Mouse (Mus musculus): ENCODE data around the gene Dock11. TPM values are rescaled to one million over a fixed set of nuclear protein-coding genes. Genes with fewer than 3 reads are reported as not detected.

Gene Dock11
- polyA plus RNA-seq, 1 experiment from 2014 or later = 13.2 TPM

- no peak for ATAC-seq (replicated peaks; ENCODE audit: low FRiP score)
- no peak overlapping the region for H3K9ac ChIP-seq
- H3K4me2 ChIP-seq = no peak overlapping the region
- no peak overlapping the region for H3K4me3 ChIP-seq (replicated peaks)
- no peaks in the 10 kb centered on the region for H3K4me1 ChIP-seq
- no peaks in the 10 kb centered on the region for H3K9me3 ChIP-seq (replicated peaks)
- no peak overlapping the region for H3K27ac ChIP-seq
- H3K36me3 ChIP-seq = no peaks in the 10 kb centered on the region
- H3K27me3 ChIP-seq = no peaks in the 10 kb centered on the region
- WGBS = 45% methylated on average over 1 of the region's 1 CpGs
These were observed 158.8 kb downstream of the Dock11 start for GRCm38 (mm10) chrX:36047451-36047850.

DNA sequence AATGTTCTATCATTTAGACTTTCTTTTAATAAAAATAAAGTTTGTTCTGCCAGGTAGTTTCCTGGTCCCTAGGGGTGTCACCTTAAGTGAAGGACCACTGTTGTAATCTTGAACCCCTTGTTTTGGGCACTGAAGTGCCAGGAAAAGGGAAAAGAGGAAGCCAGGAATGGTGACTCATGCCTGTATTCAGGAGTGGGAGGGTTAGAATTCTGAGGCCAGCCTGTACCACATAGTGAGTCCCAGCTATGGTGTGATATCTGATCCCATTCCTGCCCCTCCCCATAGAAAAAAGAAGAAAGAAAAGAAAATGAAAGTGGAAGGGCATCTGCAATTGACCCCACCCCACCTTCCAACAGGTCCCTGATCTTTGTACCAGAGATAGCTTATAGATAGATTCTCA is 161.7 kb downstream of the Dock11 start:
- Histone ChIP-seq H3K9ac (no peak overlapping the region), H3K4me2 (no peak overlapping the region), H3K27me3 (no peaks in the 10 kb centered on the region), H3K4me3 (replicated peaks) (no peak overlapping the region), H3K27ac (no peak overlapping the region), H3K9me3 (replicated peaks) (no peaks in the 10 kb centered on the region), H3K4me1 (no peaks in the 10 kb centered on the region), H3K36me3 (no peaks in the 10 kb centered on the region)
- no peak for ATAC-seq (replicated peaks; ENCODE audit: low FRiP score)

DNA sequence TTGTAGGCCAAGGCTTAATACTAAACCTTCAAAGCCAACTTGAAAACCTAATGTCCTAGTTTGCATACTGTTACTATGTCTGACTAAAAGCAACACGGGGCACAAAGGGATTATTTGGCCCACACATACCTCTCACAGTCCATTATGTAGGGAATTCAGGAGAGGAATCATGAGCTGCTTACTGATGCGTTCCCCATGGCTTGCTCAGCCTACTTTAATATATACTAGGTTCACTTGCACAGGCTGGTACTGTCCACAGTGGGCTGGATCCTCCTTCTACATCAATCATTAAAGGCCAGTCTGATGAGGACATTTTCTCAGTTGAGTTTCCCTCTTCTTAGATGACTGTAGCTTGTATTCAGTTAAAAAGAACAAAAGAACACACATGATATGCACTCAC is 185.4 kb downstream of the Dock11 start:
- H3K9ac ChIP-seq = no peak overlapping the region
- H3K27me3 ChIP-seq = no peaks in the 10 kb centered on the region
- H3K27ac ChIP-seq = no peak overlapping the region
- no peak overlapping the region for H3K4me2 ChIP-seq
- H3K4me3 ChIP-seq (replicated peaks) = no peak overlapping the region
- ATAC-seq (replicated peaks; ENCODE audit: low FRiP score) = no peak
- WGBS = 79% methylated on average over 2 of the region's 2 CpGs
- H3K36me3 ChIP-seq = no peaks in the 10 kb centered on the region
- H3K4me1 ChIP-seq = no peaks in the 10 kb centered on the region
- H3K9me3 ChIP-seq (replicated peaks) = no peaks in the 10 kb centered on the region

GRCm38 (mm10) chrX:36077164-36077563 is 188.5 kb downstream of the Dock11 start:
- no peaks in the 10 kb centered on the region for H3K9me3 ChIP-seq (replicated peaks)
- 64% methylated on average over 4 of the region's 4 CpGs for WGBS
- H3K27ac ChIP-seq = no peak overlapping the region
- H3K9ac ChIP-seq = no peak overlapping the region
- no peaks in the 10 kb centered on the region for H3K4me1 ChIP-seq
- H3K27me3 ChIP-seq = no peaks in the 10 kb centered on the region
- no peak for ATAC-seq (replicated peaks; ENCODE audit: low FRiP score)
- no peak overlapping the region for H3K4me2 ChIP-seq
- H3K4me3 ChIP-seq (replicated peaks) = no peak overlapping the region
- H3K36me3 ChIP-seq = no peaks in the 10 kb centered on the region

GRCm38 (mm10) chrX:36082917-36083316 is 194.3 kb downstream of the Dock11 start:
- H3K4me2 ChIP-seq = no peak overlapping the region
- H3K27ac ChIP-seq = no peak overlapping the region
- H3K36me3 ChIP-seq = no peaks in the 10 kb centered on the region
- no peak for ATAC-seq (replicated peaks; ENCODE audit: low FRiP score)
- H3K4me3 ChIP-seq (replicated peaks) = no peak overlapping the region
- WGBS = 80% methylated on average over 1 of the region's 1 CpGs
- H3K27me3 ChIP-seq = no peaks in the 10 kb centered on the region
- H3K9ac ChIP-seq = no peak overlapping the region
- no peaks in the 10 kb centered on the region for H3K4me1 ChIP-seq
- H3K9me3 ChIP-seq (replicated peaks) = no peaks in the 10 kb centered on the region

GRCm38 (mm10) chrX:36088464-36089256 is 200.0 kb downstream of the Dock11 start:
- Histone ChIP-seq H3K4me3 (replicated peaks) (no peak overlapping the region), H3K27ac (no peak overlapping the region), H3K4me2 (no peak overlapping the region), H3K27me3 (no peaks in the 10 kb centered on the region), H3K9ac (no peak overlapping the region), H3K36me3 (no peaks in the 10 kb centered on the region), H3K9me3 (replicated peaks) (no peaks in the 10 kb centered on the region), H3K4me1 (no peaks in the 10 kb centered on the region)
- no peak for ATAC-seq (replicated peaks; ENCODE audit: low FRiP score)
- WGBS = 87% methylated on average over 6 of the region's 6 CpGs

- 84% methylated on average over 1 of the region's 1 CpGs for WGBS
- Histone ChIP-seq H3K4me1 (no peaks in the 10 kb centered on the region), H3K36me3 (no peaks in the 10 kb centered on the region), H3K27me3 (no peaks in the 10 kb centered on the region), H3K27ac (no peak overlapping the region), H3K9me3 (replicated peaks) (no peaks in the 10 kb centered on the region), H3K4me3 (replicated peaks) (no peak overlapping the region), H3K9ac (no peak overlapping the region), H3K4me2 (no peak overlapping the region)
- no peak for ATAC-seq (replicated peaks; ENCODE audit: low FRiP score)
These were observed 212.3 kb downstream of the Dock11 start for GRCm38 (mm10) chrX:36100883-36101282.

DNA sequence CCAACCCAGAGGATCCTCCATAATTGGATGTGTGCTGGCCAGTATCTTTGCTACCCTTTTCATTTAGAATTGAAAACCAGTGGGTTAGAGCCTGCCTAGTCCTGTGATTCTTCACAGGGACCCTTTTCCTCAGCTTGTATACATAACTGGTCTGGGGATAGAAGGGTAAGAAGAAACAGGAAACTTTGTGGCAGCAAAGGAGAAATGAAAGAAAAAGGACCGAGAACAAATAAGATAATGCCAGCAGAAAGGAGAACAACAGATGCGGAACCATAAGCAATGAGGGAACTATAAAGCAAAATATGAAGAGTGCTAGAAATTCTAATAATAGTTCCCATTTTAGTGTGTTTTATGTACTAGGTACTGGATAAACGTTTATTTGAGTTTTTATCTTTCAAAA is 212.7 kb downstream of the Dock11 start:
- no peaks in the 10 kb centered on the region for H3K27me3 ChIP-seq
- no peaks in the 10 kb centered on the region for H3K4me1 ChIP-seq
- no peaks in the 10 kb centered on the region for H3K9me3 ChIP-seq (replicated peaks)
- H3K4me3 ChIP-seq (replicated peaks) = no peak overlapping the region
- no peak overlapping the region for H3K9ac ChIP-seq
- no peak overlapping the region for H3K4me2 ChIP-seq
- WGBS = 79% methylated on average over 3 of the region's 3 CpGs
- no peaks in the 10 kb centered on the region for H3K36me3 ChIP-seq
- H3K27ac ChIP-seq = no peak overlapping the region
- no peak for ATAC-seq (replicated peaks; ENCODE audit: low FRiP score)

DNA sequence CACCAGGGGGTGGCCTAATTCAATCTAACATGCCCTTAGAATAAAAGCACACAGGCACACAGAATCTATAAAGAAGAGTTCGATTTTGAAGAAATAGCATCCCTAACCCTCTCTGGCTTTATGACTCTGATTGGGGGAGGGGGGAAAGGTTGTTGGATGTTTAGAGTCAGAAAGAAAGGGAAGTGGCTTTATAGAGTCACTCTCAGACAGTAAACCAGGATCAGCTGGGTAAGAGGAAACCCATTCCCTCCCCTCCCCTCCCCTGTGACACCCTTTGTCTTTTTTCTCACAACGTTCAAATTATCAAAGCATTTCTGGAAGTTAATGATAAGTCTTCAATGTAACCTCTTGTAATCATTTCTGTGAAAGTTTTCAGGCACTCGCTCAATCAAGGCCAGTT is 220.0 kb downstream of the Dock11 start:
- H3K4me1 ChIP-seq = no peaks in the 10 kb centered on the region
- no peaks in the 10 kb centered on the region for H3K36me3 ChIP-seq
- H3K27me3 ChIP-seq = no peaks in the 10 kb centered on the region
- no peaks in the 10 kb centered on the region for H3K9me3 ChIP-seq (replicated peaks)
- WGBS = 41% methylated on average over 3 of the region's 3 CpGs
- H3K27ac ChIP-seq = no peak overlapping the region
- no peak for ATAC-seq (replicated peaks; ENCODE audit: low FRiP score)
- H3K4me2 ChIP-seq = no peak overlapping the region
- H3K9ac ChIP-seq = no peak overlapping the region
- H3K4me3 ChIP-seq (replicated peaks) = no peak overlapping the region

- peak within 1 kb of the TSS; percentile 54; the same call in 1 of the 2 replicates for H3K27ac ChIP-seq
- no peaks in the 10 kb centered on the region for H3K27me3 ChIP-seq
- peak within 1 kb of the TSS; percentile 70 for H3K4me2 ChIP-seq
- 24% methylated on average over 43 of the region's 51 CpGs for WGBS
- H3K4me1 ChIP-seq = no peaks in the 10 kb centered on the region
- no peaks in the 10 kb centered on the region for H3K9me3 ChIP-seq (replicated peaks)
- ATAC-seq (replicated peaks; ENCODE audit: low FRiP score) = peak; percentile 93
- H3K4me3 ChIP-seq (replicated peaks) = peak within 1 kb of the TSS; percentile 55
- peak within 1 kb of the TSS; percentile 55 for H3K9ac ChIP-seq
- H3K36me3 ChIP-seq = no peaks in the 10 kb centered on the region
These were observed 223.2 kb downstream of the Dock11 start, which contains the start of gene Il13ra1 for GRCm38 (mm10) chrX:36111622-36112421. Il13ra1 (plus strand) TSS chrX:36112110.

GRCm38 (mm10) chrX:36112422-36112750 is 223.8 kb downstream of the Dock11 start:
- Histone ChIP-seq H3K27ac (peak overlapping the region; percentile 54; the same call in 1 of the 2 replicates), H3K4me2 (peak overlapping the region; percentile 70), H3K9me3 (replicated peaks) (no peaks in the 10 kb centered on the region), H3K4me1 (no peaks in the 10 kb centered on the region), H3K9ac (peak overlapping the region; percentile 55), H3K27me3 (no peaks in the 10 kb centered on the region), H3K36me3 (no peaks in the 10 kb centered on the region), H3K4me3 (replicated peaks) (peak overlapping the region; percentile 55)
- ATAC-seq (replicated peaks; ENCODE audit: low FRiP score) = peak; percentile 55
- 21% methylated on average over 9 of the region's 9 CpGs for WGBS

GRCm38 (mm10) chrX:36115171-36115570 is 226.5 kb downstream of the Dock11 start:
- Histone ChIP-seq H3K4me3 (replicated peaks) (no peak overlapping the region), H3K27ac (no peak overlapping the region), H3K4me1 (no peaks in the 10 kb centered on the region), H3K9ac (no peak overlapping the region), H3K9me3 (replicated peaks) (no peaks in the 10 kb centered on the region), H3K4me2 (no peak overlapping the region), H3K27me3 (no peaks in the 10 kb centered on the region), H3K36me3 (no peaks in the 10 kb centered on the region)
- WGBS = 82% methylated on average over 4 of the region's 4 CpGs
- no peak for ATAC-seq (replicated peaks; ENCODE audit: low FRiP score)

Data from kidney, embryonic 15.5 days (tissue).